Mouse (Mus musculus) olfactory bulb, adult 2 months (tissue): Measurements from ENCODE around the gene Tmem160. TPM values are rescaled to one million over a fixed set of nuclear protein-coding genes. Genes with fewer than 3 reads are reported as not detected.
A peak's percentile ranks its signal among the peaks of the same experiment; 100 is the strongest.

Experiments
- H3K27ac ChIP-seq: fragments of 200-500 bp; 2 replicates; pipeline ENCODE4 v1.5.1; 2012; ENCODE audit warnings: low read depth, low read length; ENCODE audit not compliant: insufficient read depth
- H3K4me1 ChIP-seq: fragments of 200-500 bp; 2 replicates; pipeline ENCODE4 v1.6.1; 2012; ENCODE audit warnings: low read length; ENCODE audit not compliant: control insufficient read depth, insufficient read depth
- H3K4me3 ChIP-seq: fragments of 200-500 bp; 2 replicates; pipeline ENCODE4 v1.5.1; 2012; ENCODE audit warnings: mild to moderate bottlenecking, low read depth, low read length, moderate library complexity; ENCODE audit not compliant: insufficient read depth
- CTCF ChIP-seq: fragments of 200-500 bp; IDR thresholded peaks from 2 replicates; pipeline ENCODE4 v1.5.1; 2012; ENCODE audit warnings: low read depth, mild to moderate bottlenecking, low read length, moderate library complexity; ENCODE audit not compliant: insufficient read depth
- POLR2A ChIP-seq: fragments of 200-500 bp; IDR thresholded peaks from 2 replicates; pipeline ENCODE4 v1.6.1; 2012; ENCODE audit warnings: mild to moderate bottlenecking, low read depth, low read length, moderate library complexity; ENCODE audit not compliant: insufficient read depth
- WGBS: fragments of 180-500 bp; shearing (Covaris S2); methylation state at CpG from one replicate; pipeline ENCODE4 v1.1.7; 2018; 5-methylcytosine and 5-hydroxymethylcytosine counted together
- polyA plus RNA-seq: library from polyadenylated mRNA; stranded (reverse); fragments of >200 nt; gene quantifications from 2 replicates; pipeline ENCODE4 v1.2.4, GENCODE M21; 2012; ENCODE audit warnings: low replicate concordance; ENCODE audit not compliant: missing spikeins, insufficient read depth, insufficient read length

The Tmem160 gene
- not detected in 2 replicates for polyA plus RNA-seq

DNA sequence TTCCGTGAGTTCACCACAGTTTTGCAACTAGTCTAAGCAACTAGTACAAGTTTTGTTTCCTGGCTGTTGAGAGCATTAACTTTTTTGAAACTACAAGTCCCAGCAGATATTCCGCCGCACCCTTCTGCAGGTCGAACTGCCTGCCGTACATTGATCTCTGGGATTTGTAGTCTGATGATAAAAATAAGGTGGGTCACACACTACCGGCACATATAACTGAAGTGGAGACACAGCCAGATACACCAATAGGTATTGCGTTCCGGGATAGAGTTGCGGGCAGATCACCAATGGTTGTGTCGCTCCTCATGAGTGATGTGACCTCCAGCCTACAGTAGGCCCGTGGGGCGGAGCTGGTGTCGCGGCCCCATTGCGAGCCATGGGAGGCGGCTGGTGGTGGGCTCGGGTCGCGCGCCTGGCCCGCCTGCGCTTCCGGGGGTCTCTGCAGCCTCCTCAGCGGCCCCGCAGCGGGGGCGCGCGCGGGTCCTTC lies at the start of gene Tmem160:
TSS of gene Tmem160 (plus strand) at position 193 of the 487 bp plus-strand sequence.
- under 1% methylated on average over 30 of the region's 30 CpGs for WGBS
- no peak; the same call in 1 of the 2 replicates for TF ChIP-seq POLR2A
- no peak for TF ChIP-seq CTCF

DNA sequence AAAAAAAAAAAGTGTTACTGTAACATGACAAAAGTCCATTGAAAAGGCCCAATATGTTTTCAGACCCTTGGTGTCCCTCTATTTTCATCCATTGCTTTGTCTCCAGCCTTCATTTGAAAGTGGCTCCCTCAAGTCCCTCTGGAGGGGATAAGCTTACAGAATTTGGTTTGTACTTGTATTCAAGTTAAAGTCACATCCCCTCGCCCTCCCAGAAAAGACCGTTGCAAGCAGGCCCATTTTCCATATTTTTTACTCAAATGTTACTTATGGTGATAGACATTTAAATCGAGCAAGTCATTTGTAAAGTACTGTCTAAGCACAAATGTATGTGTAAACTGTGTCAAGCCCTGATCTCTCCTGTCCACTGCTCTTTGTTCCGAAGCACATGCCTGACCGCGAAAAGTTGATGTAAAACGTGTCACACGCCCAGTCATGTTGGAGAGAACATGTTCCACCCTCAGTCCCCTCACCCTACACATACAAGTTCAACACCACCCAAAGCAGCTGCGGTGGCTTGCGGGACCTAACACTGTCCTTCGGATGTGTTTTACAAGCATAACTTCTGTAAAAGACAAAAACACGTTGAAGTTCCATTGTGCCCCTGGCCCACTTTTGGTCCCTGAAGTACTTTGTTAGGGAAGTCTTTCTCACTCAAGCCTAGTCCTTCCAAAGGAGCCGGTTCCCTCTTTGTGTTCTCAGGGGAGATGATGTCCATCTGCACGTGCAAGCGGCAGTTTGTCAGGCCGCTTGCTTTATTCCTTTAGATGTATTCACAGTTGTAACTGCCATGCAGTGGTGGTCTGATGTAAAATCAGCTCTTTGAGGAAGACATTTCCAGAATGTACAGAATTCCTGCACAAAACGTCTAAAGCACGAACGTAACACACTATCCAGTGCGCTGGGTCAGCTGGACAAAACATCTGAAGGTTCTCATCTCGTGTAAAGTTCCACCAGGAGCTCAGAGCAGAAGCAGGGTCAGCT lies 49.3 kb upstream of the Tmem160 start:
- TF ChIP-seq POLR2A: no peak
- TF ChIP-seq CTCF: no peak
- Histone ChIP-seq H3K4me1 (peaks cover 26% of the 10 kb centered on the region), H3K27ac (peak overlapping the region; percentile 66; the same call in 1 of the 2 replicates), H3K4me3 (peak overlapping the region; percentile 37)
- 17% methylated on average over 21 of the region's 21 CpGs for WGBS

More for the DNA sequence above, at the start of gene Tmem160:
- Histone ChIP-seq H3K27ac (peak within 1 kb of the TSS; percentile 9; the same call in 1 of the 2 replicates), H3K4me3 (peak within 1 kb of the TSS; percentile 85), H3K4me1 (peaks cover 6% of the 10 kb centered on the region)

DNA sequence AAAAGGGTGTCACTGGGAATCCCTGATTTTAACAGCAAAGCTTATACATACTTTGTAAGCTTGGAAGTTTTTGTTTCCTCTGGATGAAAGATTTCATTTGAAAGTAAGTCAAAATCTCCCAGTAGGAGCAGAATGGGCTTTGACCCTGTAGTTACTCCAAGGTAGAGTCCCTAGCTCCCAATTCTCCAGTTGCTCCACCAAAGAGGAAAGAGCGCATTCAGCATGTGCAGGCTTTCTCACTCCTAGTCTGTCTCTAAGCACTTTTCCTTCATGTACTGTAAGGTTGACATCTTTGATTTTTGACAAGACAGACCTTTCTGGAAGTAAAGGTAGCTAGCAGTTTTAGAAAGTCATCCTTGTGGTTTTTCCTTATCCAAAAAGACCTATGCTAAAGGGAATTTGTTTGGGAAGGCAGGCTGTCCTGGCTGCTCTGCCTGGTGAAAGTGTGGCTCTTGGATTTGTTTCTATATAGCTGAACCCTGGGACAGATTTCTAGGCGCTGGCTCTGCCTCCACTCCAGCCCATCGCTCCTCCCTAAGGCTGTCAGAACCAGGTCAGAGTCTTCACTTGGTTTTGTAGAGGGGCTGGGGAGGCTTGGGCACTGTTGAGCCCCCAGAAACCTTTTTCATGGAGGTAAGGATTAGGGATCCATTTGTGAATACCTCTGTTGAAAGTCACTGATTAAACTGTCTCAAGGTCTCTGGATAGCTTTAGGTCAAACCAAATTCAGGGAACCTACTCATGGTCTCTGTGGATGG lies 48.1 kb upstream of the Tmem160 start:
- 59% methylated on average over 3 of the region's 3 CpGs for WGBS
- Histone ChIP-seq H3K27ac (peak overlapping the region; percentile 89), H3K4me3 (no peak overlapping the region), H3K4me1 (peaks cover 20% of the 10 kb centered on the region)
- TF ChIP-seq POLR2A (no peak), CTCF (no peak)

DNA sequence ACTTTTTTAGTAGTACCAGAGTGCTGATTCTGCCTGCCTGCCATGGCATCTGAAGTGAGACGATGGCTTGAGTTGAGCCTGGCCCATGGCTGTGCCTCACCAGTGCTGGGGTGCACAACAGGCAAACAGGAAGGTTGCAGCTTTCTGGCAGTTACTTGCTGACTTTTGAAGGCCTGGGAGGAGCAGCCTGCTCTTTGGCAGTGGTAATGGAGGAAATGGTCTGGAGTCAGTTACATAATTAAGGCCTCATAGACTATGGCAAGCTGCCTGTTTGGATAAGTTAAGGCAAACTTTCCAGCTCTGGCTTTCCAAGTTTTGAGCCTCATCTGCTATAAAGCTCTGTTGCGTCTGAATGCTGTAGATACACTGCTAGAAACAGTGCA lies 47.5 kb upstream of the Tmem160 start:
- no peak for TF ChIP-seq CTCF
- no peak for TF ChIP-seq POLR2A
- 23% methylated on average over 2 of the region's 2 CpGs for WGBS

DNA sequence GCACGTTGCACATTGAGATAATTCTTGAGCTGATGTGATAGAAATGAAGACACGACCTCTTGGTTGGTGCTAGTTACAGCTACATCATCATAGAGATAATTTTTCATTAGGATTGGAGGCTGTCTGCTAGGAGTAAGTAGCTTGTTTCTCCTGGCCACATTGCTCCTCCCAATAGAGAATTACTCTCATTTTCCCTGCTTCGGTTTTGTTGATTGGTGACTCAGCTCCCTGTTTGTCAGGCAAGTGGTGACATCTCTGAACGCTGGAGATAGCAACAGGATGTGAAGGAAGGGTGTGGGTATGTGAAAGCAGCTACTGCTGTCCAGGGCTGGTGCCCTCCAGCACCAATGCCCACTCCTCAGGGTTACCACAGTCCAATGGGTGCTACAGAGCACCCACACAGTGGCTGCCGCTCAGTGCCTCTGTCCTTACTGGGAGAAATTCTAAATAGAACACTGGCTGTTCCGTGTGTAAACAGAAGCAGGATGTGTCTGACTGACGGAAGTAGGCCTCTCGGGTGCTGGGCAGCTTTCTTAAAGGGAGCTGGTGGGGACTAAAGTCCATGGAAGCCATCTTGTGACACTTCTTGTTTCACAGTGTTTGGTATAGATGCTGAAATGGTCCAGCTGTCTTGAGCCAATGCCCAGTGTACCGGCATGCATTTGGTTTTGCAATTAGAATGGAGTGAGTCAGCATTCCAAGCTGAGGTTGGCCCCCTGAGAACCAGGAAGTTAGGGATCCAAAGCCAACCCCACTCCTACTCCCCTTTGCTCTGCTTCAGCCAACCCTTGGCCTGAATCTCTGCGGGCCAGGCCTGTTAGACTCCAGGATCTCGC lies 46.8 kb upstream of the Tmem160 start:
- Histone ChIP-seq H3K4me1 (peaks cover 20% of the 10 kb centered on the region), H3K27ac (peak overlapping the region; percentile 89), H3K4me3 (0 out of 2 replicates have a peak overlapping the region, but pooled peaks have one; percentile 3)
- 18% methylated on average over 11 of the region's 11 CpGs for WGBS
- TF ChIP-seq POLR2A (no peak), CTCF (no peak)

More for the DNA sequence above, 47.5 kb upstream of the Tmem160 start:
- peaks cover 20% of the 10 kb centered on the region for H3K4me1 ChIP-seq
- H3K4me3 ChIP-seq: no peak overlapping the region
- H3K27ac ChIP-seq: peak overlapping the region; percentile 89

DNA sequence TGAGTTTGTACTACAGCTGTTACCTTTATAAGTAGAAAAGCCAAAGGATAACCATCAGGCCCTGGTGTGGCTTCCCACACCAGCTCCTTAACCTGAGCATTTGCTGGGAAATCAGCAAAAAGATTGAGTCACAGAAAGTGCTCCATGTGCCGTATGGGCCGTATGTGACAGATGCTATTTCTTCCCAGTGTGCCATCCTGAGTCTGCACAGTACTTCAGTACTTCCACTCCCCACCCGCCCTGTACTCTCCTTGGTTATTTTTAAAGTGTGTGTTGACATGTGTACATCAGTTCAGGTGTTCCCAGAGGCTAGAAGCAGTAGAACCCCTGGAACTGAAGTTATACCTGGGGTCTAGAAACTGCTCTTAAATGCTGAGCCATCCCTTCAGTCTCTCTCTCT lies 45.6 kb upstream of the Tmem160 start:
- H3K27ac ChIP-seq: no peak overlapping the region
- TF ChIP-seq POLR2A: no peak
- no peak for TF ChIP-seq CTCF
- 87% methylated on average over 3 of the region's 3 CpGs for WGBS
- H3K4me1 ChIP-seq: peaks cover 20% of the 10 kb centered on the region
- H3K4me3 ChIP-seq: no peak overlapping the region

DNA sequence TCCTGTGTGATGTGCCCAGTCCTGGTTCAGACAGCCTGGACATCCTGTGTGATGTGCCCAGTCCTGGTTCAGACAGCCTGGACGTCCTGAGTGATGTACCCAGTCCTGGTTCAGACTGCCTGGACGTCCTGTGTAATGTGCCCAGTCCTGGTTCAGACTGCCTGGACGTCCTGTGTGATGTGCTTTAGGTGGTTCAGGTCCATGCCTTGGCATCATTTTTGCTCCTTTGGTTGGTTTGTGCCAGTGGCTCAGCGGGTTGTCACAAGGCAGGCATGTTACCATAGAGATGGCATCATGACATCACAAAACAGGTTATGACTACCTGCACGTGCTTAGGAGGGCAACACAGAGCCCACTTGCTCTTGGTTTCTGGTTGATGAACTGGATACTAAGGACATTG lies 41.5 kb upstream of the Tmem160 start:
- TF ChIP-seq POLR2A: no peak
- no peak for TF ChIP-seq CTCF
- Histone ChIP-seq H3K27ac (no peak overlapping the region), H3K4me3 (no peak overlapping the region), H3K4me1 (peaks cover 8% of the 10 kb centered on the region)
- WGBS: 90% methylated on average over 5 of the region's 5 CpGs
